Mouse (Mus musculus): ENCODE data around the gene Dact3. TPM values are rescaled to one million over a fixed set of nuclear protein-coding genes. Genes with fewer than 3 reads are reported as not detected.

Dact3 gene
- total RNA-seq, 2 experiments from 2014 or later: 103 TPM

DNA sequence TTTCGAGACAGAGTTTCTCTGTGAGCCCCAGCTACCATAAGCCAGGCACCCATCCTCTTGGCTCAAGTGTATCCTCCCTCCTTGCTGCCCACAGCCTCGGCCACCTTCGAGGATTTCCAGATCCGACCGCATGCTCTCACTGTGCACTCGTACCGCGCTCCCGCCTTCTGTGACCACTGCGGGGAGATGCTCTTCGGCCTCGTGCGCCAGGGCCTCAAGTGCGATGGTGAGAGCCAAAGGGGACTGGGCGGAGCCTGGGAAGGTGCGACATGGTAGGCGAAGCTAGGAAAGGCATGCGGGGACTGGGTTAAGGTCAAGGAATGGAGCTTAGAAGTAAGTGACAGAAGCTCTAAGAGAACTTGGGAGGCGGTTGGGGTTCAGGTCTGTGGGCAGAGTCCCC, 27.6 kb upstream of the Dact3 start:
- DNase-seq (ENCODE audit: extremely low spot score in 1 of 2, low spot score in 2 of 2): no peak
- intact Hi-C loops (cut with DNase I): loop anchor here (5.0 kb wide), 1 partner anchor 35 kb away; no protein-coding TSS in a partner anchor

DNA sequence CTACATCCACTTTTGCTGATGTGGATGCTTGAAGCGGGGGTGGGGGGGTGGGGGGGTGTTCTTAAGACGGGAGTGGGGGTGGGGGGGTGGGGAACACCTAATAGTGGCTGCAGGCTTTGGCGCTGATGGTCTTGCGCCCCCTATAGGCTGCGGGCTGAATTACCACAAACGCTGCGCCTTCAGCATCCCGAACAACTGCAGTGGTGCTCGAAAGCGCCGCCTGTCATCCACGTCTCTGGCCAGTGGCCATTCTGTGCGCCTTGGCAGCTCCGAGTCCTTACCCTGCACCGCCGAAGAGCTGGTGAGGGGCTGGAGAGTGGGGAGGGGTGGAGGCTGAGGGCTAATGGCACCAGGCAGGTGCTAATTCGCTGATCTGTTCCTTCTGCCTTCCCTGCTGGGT, 26.5 kb upstream of the Dact3 start:
- intact Hi-C loops (cut with DNase I): loop anchor here (5.0 kb wide), 1 partner anchor 36 kb away; no protein-coding TSS in a partner anchor

DNA sequence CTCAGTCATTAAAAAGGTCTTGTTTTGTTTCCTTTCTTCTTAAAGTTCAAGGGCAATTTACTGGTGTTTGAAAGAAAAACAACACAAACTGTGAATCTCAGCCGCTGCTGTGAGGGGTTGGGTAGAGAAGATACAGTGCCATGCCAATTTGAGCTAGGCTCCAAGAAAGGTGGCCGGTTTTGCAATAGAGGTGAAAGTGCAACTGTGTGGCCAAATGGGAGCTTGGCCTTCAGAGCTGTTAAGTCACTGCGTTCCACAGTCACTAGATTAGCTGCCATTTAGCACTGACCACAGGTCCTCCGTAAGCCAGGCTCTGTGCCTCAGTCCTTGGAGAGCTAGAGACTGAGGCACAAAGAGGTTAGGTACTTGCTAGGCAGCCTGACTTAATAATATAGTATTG, 23.5 kb upstream of the Dact3 start:
- DNase-seq (ENCODE audit: extremely low spot score in 1 of 2, low spot score in 2 of 2): no peak
- intact Hi-C loops (cut with DNase I): loop anchor here (10.0 kb wide), 1 partner anchor 63 kb away; no protein-coding TSS in a partner anchor

More for the DNA sequence above, 26.5 kb upstream of the Dact3 start:
- peak; percentile 70 to 79 for DNase-seq (ENCODE audit: extremely low spot score in 1 of 2, low spot score in 2 of 2)

DNA sequence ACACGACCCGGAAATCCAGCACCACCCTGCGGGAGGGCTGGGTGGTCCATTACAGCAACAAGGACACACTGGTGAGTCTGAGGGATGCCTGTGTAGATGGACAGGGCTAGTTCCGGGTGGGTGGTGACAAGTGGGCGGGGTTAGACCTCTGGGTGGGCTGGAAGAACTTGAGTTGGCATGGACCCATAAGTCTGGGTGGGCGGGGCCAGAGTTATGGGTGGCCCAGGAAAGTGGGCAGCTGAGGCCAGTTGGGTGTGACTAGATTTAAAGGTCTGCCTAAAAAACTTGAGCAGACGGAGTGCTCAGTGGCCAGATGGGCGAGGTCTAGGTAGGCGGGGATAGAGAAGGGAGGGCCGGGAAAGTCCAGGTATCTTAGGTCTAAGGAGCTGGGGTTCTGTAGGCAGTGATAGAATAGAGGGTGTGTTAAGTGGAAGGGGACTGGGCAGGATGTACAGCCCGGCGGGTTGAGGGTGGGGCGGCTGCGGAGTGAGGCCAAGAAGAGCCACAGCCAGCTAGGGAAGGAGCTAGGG, 21.8 kb upstream of the Dact3 start:
- DNase-seq (ENCODE audit: extremely low spot score in 1 of 2, low spot score in 2 of 2): peak in 1 of 2 experiments; percentile 61
- intact Hi-C loops (cut with DNase I): loop anchor here (10.0 kb wide), 1 partner anchor 61 kb away; no protein-coding TSS in a partner anchor

DNA sequence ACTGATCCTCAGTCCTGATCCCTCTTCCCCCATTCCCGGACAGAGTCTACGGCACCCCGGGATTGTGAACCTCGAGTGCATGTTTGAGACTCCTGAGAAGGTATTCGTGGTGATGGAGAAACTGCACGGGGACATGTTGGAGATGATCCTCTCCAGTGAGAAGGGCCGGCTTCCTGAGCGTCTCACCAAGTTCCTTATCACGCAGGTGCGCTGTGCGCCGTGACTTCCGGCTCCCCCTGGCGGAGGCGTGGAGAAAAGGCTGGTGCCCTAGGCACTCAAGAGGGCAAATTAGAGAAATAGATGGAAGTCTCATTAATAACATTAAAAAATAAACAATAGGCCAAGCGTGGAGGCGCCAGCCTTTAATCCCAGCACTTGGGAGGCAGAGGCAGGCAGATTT, 16.8 kb upstream of the Dact3 start:
- no peak for DNase-seq (ENCODE audit: extremely low spot score in 1 of 2, low spot score in 2 of 2)
- intact Hi-C loops (cut with DNase I): loop anchor here (10.0 kb wide), 1 partner anchor 56 kb away; no protein-coding TSS in a partner anchor

DNA sequence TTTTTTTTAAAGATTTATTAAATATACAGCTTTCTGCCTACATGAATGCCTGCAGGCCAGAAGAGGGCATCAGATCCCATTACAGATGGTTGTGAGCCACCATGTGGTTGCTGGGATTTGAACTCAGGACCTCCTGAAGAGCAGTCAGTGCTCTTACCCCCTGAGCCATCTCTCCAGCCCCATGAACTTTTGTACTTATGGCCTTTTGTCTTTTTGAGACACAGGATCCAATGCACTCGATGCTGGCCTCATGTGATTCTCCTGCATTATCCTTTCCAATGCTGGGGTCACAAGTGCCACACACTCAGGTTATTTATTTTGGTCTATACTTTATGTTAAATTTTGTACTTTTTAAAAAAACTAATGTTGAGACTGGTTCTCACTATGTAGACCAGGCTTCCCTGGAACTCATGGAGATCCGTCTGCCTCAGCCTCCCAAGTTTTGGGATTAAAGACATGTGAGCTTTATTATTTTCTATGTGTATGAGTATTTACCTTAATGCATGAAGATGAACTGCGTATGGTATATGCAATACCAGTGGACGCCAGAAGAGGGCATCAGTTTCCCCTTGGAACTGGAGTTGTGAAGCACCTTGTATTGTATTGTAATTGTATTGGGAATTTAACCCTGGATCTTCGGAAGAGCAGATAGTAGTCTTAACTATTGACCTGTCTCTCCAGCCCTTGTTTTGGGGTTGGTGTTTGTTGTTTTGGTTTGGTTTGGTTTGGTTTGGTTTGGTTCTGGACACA, 15.0 kb upstream of the Dact3 start:
- intact Hi-C loops (cut with DNase I): loop anchor here (10.0 kb wide), 1 partner anchor 55 kb away; no protein-coding TSS in a partner anchor
- no peak for DNase-seq (ENCODE audit: extremely low spot score in 1 of 2, low spot score in 2 of 2)

- DNase-seq (ENCODE audit: extremely low spot score in 1 of 2, low spot score in 2 of 2): no peak
- intact Hi-C loops (cut with DNase I): no loop called here
These were observed 7.6 kb upstream of the Dact3 start for GRCm38 (mm10) chr7:16867488-16867887.

- intact Hi-C loops (cut with DNase I): no loop called here
- DNase-seq (ENCODE audit: extremely low spot score in 1 of 2, low spot score in 2 of 2): peak; percentile 90 to 95
These were observed 5.6 kb upstream of the Dact3 start for GRCm38 (mm10) chr7:16869497-16869896.

DNA sequence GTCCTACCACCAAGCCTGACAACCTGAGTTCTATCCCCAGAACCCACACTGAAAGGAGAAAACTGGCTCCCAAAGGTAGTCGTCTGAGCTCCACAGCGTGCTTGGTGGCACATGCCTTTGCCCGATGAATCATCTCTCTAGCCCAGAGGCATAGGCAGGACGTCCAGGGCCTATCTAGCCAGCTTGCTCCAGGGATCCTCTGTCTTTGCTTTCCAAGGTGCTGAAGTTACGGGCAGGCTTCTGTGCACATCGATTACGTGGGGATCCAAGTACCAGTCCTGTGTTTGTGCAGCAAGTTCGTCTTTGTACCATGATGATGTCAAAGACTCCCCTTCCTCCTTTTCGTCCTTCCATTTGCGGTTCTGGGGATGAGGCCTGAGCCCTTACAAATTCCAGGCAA, 3.5 kb upstream of the Dact3 start:
- intact Hi-C loops (cut with DNase I): no loop called here
- DNase-seq (ENCODE audit: extremely low spot score in 1 of 2, low spot score in 2 of 2): no peak

DNA sequence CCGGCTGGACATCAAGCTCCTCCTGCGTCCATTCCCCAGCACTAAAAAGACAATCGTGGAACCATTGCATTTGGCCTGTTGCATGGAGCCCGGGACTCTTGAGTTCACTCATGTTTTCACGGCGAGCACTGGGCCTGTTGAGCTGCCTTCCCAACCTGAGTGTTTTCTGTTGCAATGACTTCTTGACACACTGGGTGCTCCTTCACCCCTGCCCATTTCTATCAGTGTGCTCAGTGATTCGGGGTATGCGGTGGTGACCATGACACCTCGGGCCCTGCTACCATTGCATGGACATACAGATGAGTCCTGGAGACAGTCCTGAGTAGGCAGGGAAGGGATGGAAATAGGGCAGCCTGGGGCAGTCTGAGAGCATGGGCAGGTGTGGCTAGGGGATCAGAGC, 2.6 kb upstream of the Dact3 start:
- intact Hi-C loops (cut with DNase I): no loop called here
- no peak for DNase-seq (ENCODE audit: extremely low spot score in 1 of 2, low spot score in 2 of 2)

DNA sequence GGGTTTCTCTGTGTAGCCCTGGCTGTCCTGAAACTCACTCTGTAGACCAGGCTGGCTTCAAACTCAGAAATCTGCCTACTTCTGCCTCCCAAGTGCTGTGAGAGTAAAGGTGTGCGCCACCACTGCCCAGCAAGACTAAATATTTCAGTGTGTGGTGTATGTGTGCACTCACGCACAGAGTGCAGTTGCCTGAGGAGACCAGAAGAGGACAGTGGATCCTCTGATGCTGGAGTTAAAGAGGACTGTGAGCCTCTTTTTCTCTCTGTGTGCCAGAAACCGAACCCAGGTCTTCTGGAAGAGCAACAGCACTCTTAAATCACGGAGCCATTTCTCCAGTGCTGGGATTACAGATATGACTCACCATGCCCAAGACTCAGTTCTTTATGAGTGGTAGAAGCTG, 1.7 kb upstream of the Dact3 start:
- intact Hi-C loops (cut with DNase I): no loop called here
- DNase-seq (ENCODE audit: extremely low spot score in 1 of 2, low spot score in 2 of 2): no peak

- intact Hi-C loops (cut with DNase I): no loop called here
- peak; percentile 69 to 84 for DNase-seq (ENCODE audit: extremely low spot score in 1 of 2, low spot score in 2 of 2)
These were observed 927 bp upstream of the Dact3 start for GRCm38 (mm10) chr7:16874190-16874589.

DNA sequence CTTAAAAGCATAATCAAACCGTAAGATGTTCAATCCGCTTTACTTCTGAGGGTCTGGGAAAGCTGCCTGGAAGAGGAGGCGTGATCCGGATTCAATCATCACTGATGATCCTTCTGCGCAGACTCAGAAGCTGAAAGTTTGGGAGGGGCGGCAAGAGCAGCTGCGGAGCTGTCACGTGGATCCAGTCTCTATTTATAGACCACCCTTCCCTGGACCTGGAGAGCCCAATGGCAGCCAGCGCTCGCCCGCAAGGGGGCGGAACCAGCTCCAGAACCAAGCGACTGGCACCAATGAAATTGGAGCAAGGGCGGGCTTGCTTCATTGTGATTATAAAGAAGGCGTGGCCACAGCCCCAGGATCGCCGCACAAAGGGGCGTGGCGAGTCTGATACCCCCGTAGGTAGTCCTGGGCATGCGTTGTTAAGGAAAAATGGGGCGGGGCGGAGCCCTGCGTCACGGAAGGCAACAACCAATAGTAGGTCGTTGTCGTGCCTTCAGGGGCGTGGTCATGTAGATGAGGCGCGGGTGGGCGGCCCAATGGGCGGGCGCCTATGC, 284 bp upstream of the Dact3 start:
- intact Hi-C loops (cut with DNase I): no loop called here
- peak; percentile 100 for DNase-seq (ENCODE audit: extremely low spot score in 1 of 2, low spot score in 2 of 2)

DNA sequence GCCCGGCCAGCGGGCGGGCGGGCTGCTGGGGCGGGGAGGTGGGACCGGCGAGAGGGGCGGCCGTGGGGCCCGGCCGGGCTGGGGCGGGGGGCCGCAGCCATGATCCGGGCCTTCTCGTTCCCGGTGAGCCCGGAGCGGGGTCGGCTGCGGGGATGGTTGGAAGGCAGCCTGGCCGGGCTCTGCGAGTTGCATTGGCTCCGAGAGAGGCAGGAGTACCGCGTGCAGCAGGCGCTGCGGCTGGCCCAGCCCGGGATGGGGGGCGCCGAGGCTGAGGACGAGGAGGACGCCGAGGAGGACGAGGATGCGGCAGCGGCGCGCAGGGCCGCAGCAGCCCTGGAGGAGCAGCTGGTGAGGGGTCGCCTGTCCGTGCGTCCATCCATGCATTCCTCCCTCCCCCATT, 209 bp downstream of the Dact3 start:
- DNase-seq (ENCODE audit: extremely low spot score in 1 of 2, low spot score in 2 of 2): no peak
- intact Hi-C loops (cut with DNase I): no loop called here

GRCm38 (mm10) chr7:16876006-16876405, 889 bp downstream of the Dact3 start:
- intact Hi-C loops (cut with DNase I): no loop called here
- no peak for DNase-seq (ENCODE audit: extremely low spot score in 1 of 2, low spot score in 2 of 2)

DNA sequence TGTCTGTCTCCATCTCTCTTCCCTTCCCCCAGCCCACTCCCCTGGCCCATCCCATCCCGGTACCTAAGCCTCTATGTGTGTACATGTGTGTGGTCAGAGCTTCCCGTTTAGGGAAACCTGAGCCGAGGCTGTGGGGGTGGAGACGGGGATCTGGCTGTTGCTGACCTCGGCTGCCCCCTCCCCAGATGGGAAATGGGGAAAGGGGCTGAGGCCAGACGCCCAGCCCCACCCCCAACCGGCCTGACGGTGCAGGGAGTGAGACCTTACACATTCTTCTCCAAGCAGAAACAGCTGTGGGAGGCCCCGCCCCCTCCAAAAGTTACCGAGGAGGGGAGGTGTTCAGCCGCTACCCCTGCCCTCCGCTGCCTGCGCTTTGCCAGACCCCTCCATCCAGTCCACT, 1.5 kb downstream of the Dact3 start:
- DNase-seq (ENCODE audit: extremely low spot score in 1 of 2, low spot score in 2 of 2): peak in 1 of 2 experiments; percentile 76
- intact Hi-C loops (cut with DNase I): no loop called here

GRCm38 (mm10) chr7:16877717-16878116, 2.6 kb downstream of the Dact3 start:
- DNase-seq (ENCODE audit: extremely low spot score in 1 of 2, low spot score in 2 of 2): no peak
- intact Hi-C loops (cut with DNase I): no loop called here

GRCm38 (mm10) chr7:16879796-16880547, 4.9 kb downstream of the Dact3 start:
- DNase-seq (ENCODE audit: extremely low spot score in 1 of 2, low spot score in 2 of 2): peak in 1 of 2 experiments; percentile 65
- intact Hi-C loops (cut with DNase I): no loop called here

GRCm38 (mm10) chr7:16880615-16881014, 5.5 kb downstream of the Dact3 start:
- intact Hi-C loops (cut with DNase I): no loop called here
- no peak for DNase-seq (ENCODE audit: extremely low spot score in 1 of 2, low spot score in 2 of 2)

Data from left cerebral cortex, postnatal 10 days (tissue).